Mouse (Mus musculus) kidney, postnatal 36 days (tissue): ENCODE data around the gene Frat1.

Source experiments
- DNase-seq, 2 experiments: peaks; one replicate each; pipeline ENCODE4 v3.0.0; 2021 to 2022; ENCODE audit warnings: mixed read lengths in 2 of 2

Gene Frat1

DNA sequence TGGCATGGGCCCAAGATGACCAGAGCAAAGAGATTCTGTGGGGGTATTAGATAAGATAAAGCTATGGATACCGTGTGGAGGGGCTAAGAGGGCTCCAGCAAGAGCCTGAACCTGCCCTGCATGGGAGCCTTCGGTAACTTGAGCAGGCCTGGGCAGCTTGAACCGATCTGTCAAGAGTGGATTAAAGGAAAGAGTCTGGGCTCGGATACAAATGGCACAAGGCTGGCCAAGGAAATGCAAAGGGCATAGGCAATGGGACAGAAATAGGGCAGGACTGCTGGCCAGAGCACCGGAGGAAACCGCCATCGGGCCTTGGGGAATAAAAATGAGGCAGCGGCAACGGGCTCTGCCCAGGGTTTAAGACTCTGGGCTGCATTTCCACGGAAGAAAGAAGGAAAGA, 12.4 kb upstream of the Frat1 start:
- no peak for DNase-seq

DNA sequence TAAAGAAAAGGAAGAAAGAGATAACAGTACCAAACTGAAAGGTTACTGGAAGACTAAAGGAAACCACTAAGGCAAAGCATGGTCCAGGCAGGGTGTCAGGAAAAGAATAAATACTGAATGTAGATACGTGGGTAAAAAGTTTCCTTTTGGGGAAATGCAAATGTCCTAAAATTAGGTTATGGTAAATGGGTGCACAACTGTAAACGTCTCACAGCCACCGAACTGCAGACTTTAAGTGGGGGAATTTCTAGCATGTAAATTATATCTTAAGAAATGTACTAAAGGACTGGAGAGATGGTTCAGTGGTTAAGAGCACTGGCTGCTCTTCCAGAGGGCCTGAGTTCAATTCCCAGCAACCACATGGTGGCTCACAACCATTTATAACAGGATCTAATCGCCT, 11.0 kb upstream of the Frat1 start:
- no peak for DNase-seq

DNA sequence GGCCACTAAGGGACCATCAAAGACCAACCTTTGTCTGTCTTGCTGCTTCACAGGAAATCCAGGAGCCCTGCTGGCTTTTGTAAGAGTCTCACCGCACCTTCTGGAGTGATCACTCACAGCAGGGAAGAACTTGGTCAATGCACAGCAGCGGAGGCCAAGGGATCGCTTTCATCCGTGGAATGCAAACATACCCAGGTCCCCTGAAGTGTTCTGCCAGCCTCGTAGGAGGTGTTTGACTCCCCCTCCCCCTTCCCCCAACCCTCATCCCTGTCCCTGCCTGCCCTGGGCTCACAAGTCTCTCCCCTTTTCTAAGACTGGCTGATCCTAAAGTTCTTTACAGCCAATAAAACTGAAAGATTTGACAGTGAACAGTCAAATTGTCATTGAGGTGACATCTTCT, 8.3 kb upstream of the Frat1 start:
- no peak for DNase-seq

DNA sequence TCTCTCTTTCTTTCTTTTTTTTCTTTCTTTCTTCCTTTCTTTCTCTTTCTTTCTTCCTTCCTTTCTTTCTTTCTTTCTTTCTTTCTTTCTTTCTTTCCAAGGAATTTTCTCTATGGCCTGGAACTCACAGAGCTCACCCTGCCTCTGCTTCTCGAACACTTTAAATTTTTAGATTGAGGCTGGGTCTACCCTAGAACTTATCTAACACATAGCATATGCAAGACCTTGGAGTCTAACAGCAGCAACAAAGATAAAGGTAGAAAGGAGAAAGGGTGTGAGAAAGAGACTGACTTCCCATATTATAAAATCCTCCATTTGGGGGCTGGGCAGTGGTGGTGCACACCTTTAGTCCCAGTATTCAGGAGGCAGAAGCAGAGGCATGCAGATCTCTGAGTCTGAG, 7.2 kb upstream of the Frat1 start:
- DNase-seq: no peak

DNA sequence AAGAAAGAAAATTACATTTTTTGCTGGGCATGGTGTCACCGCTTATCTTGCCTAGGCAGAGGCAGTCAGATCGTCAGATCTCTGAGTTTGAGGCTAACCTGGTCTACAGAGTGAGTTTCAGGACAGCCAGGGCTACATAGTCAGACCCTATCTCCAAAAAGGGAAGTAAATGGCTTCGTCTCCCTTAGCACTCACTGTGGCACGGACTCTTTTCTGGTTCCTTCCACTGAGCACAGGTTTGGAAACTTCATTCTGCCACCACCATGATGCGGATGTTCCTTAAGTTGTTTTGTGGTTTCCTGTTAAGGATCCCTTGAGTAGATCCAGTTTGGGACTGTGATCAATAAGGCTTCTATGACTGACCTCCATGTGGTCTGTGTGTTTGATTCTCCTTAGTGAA, 4.8 kb upstream of the Frat1 start:
- no peak for DNase-seq

DNA sequence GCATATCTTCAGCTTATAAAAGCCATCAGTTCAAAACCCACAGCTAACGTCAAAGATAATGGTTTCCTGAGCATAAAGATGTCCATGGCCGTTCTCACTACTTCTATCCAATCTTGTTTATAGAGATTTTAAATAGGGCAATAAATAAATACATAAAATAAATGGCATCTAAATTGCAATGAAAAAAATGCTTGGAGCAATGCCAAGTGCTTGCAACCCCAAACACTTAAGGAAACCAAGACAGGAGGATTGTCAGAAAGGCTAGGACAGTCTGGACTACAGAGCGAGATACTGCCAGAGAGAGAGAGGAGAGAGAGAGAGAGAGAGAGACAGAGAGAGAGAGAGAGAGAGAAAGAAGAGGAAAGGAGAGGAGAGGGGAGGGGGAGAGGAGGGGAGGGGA, 3.2 kb upstream of the Frat1 start:
- DNase-seq: no peak

DNA sequence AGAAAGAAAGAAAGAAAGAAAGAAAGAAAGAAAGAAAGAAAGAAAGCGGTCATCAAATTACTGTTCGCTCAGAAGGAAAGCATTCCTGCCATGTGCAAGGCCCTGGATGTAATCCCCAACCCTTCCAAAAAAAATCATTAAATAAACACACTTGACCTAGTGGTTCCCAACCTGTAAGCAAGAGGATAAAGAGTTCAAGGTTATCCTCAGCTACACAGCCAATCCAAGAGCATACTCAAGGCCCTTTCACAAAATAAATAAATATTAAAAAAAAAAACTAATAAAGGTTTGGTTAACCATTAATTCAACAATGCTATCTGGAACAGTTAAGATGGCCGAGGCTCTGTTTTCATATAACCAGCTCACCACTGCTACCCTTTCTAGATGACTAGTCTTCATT, 829 bp upstream of the Frat1 start:
- no peak for DNase-seq

DNA sequence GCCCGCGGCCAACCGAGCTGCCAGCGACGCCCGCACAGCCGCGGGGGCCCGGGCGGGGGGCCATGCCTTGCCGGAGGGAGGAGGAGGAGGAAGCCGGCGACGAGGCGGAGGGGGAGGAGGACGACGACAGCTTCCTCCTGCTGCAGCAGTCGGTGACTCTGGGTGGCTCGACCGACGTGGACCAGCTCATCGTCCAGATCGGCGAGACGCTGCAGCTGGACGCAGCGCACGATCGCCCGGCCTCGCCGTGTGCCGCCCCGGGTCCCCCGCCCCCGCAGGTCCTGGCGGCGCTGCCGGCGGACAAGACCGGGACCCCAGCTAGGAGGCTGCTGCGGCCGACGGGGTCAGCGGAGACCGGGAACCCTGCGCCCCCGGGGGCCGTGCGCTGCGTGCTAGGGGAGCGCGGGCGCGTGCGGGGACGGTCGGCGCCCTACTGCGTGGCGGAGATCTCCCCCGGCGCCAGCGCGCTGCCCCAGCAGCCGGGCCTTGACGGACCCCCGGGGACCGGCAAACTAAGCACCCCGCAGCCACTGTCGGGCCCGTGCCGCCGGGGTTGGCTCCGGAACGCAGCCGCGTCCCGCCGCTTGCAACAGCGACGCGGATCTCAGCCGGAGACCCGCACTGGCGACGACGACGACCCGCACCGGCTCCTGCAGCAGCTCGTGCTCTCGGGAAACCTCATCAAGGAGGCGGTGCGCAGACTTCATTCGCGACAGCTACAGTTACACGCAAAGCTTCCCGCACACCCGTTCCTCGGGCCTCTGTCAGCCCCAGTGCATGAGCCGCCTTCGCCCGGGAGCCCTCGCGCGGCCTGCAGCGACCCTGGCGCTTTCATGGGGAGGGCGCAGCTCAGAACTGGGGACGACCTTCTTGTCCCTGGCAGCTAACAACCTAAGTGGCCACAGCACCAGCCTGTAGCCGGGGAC, 599 bp downstream of the Frat1 start:
- peak; percentile 54 to 75 for DNase-seq

DNA sequence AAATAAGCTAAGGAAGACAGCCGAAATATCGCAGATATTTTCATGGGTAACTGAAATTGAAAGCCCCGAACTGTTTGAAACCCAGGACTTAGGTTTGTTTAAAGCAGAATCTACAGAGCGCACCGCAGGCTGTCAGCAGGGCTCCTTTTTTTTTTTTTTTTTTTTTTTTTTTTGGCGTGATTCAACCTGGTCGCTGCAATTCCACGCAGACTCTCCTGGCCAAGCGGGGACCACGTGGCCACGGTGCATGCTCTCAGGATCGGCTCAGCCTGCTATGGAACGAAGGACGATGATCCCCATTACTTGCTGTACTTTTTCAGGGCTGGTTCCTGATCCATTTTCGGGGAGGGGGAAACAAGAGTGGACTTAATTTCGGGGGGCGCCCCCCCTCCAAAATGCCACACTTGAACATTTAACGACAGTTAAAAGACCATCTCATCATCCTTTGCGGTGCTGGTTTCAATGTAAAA, 1.4 kb downstream of the Frat1 start:
- DNase-seq: peak; percentile 32 to 44

DNA sequence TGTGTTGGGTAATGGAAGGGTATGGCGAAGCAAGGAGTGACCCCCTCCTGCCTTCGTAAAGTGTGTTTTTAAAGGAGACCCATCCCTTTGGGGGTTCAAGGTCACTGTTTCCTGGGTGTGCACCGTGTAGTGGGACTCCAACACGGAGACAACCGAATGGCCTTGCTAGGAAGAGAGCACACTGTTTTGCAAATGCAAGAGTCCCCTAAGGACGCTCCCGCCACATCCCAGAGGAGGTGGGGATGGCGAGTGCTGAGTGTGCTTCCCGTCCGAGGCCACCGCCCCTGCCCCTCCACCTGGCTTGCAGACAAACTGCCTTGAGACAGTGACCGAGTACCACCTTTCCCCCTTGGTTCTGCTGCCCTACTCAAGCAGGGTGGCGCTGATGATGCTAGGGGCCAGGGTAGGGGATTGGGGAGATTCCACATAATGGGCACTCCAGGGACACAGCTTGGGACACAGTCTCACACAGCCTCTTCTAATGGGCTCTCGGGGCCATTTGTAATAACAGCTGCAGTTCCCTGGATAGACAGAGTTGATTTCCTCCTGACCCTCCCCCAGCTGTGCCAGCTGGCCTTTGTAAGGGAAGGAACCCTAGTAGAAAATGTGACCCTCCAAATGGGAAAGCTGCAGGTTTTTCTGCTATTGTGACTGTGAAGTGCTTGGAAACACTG, 2.1 kb downstream of the Frat1 start:
- DNase-seq: no peak

DNA sequence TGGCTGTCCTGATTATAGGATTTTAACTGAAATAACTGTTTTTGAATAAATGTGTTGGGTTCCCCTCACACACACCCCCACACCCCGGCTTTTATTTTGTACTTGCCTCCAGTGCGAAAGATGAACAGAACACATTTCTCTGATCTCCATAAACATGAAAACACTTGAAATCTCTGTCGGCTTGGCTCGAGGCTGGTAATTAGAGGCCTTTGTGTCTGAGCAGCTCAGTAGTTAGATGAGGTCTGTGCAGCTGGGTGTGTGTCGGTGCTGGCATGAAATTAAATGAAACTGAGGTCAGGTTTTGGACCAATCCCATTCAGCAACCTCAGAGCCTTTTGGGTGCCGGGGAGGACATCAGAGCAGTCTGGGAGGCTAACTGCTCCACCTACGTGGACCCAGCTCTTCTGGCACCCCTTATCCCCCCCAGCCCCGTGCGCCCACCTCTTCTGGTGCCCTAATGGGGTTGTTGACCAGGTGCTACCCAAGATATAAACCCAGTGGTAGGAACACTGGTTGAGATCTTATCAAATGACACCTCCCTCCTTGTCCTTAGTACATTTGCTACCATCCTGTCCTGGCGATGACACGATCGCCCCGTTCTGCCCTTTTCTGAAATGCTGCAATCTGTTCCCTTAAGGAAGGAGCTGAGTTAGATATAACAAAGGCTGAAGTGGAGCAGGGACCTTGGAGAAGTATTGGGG, 2.9 kb downstream of the Frat1 start:
- DNase-seq: no peak

DNA sequence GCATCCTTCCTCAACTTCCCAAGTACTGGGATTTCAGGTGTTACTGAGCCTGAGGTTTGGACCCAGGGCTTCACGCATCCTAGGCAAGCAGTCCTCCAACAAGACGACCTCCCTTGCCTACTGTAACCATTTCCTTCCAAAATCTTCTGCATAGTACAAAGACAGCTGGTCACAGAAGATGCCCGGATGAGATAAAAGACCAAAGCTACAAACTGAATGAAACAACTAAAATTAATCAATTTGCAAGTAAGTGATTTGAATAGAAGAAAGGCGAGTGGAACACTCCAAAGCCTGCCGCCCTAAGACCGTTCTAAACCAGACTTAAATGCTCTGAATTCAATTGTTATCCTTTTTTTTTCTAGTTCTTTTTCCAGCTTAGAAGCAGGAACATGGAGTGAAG, 5.6 kb downstream of the Frat1 start:
- DNase-seq: no peak

DNA sequence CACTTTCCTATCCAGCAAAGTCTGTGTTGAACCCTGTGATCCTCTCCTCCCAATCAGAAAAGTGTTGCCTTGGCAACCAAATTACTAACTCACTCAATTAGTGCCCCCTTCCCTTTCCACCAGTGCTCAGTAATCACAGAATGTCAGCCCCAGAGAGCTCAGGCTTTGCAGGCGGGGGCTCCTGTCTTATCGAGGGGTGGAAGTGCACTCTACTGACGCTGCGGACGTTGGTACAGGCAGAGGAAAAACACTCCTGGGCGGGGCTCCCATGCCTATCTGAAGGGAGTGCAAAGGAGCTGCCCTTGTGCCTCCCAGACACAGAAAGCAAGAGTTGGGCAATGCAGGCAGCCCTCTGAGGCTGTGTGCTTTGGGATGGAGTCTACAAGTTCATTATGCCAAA, 6.0 kb downstream of the Frat1 start:
- DNase-seq: no peak

DNA sequence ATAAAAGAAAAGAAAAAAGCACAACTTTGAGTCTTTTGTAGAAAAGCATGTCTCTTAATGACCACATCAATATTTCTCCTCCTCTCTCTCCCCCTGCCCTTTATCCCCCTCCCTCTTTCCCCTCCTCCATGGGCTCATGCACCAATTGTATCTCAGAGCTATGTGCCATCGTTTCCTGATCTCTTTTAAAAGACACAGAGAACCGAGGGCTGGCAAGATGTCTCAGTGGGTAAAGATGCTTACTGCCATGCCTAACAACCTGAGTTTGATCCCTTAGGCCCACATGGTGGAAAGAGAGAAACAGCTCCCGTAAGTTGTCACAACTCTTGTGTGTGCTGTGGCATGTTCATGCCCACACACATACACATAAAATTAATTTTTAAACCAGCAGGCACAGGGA, 6.9 kb downstream of the Frat1 start:
- DNase-seq: no peak

DNA sequence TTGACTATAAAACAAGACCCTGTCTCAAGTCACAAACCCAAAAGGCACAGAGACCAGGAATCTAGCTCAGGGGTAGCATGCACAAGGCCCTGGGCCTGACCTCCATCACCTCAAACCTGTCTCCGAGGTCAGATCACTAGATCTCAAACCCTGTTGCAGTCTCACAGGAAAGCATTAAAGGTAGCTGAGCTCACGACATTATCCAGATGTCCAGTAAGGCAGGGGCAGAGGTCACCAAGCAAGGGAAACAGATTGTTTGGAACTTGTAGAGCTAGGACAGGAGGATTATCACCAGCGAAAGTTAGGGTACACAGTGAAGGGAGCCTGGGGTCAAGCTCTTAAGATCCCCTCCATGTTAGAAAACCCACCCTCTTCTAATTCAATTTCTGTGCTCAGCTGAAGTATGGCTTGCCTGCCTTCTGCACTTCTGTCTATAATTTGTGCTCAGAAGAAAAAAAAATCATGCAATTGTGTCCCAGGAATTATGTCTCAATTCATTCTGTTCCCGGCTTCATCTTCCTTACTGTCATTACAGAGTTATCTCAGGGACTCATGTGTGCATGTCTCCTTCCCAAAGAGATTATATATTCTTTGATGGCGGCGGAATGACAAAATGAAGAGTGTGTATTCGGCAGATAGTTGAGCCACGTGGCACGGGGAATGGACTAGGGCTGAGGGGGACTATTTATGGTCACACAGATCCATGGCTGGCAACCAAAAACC, 7.6 kb downstream of the Frat1 start:
- DNase-seq: no peak

DNA sequence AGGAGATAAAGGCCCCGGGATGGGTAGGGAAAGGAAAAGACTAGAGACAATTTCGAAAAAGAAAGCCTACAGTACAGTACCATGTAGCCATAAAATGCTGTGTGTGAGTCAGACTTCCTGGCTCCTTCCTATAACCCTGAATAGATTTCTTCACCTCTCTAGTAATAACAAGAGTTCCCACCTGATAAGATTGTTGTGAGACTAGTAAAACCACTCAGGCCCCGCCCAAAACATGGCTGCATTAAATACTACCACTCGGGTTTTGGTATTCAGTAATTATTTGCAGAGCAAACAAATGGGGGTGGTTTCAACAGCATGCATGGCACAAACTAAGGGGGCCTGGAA, 8.1 kb downstream of the Frat1 start:
- no peak for DNase-seq

DNA sequence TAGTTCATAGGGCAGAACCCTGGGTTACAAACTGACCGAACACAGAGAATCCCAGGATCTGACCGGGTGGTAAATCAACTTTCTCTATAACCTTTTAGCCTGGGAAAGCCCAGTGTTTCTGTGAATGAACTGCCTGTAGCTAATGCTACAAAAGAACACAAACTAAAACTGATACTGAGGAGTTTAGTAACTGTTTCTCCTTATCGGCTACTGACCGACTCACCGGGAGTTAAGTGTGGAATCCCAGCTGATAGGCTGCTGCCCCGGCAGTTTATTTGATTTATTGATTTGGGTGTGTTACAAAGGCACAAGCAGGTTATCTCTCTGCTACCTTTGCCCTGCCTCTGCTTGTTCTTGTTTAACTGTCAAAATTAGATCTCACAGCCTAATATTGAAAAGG, 9.0 kb downstream of the Frat1 start:
- DNase-seq: no peak

DNA sequence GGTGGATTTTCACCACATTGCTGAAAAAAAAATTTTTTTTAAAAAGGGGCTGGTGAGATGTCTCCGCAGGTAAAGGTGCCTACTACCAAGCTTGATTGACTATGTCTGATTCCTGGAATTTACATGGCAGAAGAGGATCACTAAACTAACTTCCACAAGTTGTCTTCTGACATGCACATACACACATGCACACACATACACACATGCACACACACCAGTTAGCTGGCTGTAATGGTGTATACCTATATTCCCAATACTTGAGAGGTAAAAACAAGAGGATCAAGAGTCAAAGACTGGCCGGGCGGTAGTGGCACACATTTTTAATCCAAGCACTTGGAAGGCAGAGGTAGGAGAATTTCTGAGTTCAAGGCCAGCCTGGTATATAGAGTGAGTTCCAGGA, 9.9 kb downstream of the Frat1 start:
- no peak for DNase-seq

DNA sequence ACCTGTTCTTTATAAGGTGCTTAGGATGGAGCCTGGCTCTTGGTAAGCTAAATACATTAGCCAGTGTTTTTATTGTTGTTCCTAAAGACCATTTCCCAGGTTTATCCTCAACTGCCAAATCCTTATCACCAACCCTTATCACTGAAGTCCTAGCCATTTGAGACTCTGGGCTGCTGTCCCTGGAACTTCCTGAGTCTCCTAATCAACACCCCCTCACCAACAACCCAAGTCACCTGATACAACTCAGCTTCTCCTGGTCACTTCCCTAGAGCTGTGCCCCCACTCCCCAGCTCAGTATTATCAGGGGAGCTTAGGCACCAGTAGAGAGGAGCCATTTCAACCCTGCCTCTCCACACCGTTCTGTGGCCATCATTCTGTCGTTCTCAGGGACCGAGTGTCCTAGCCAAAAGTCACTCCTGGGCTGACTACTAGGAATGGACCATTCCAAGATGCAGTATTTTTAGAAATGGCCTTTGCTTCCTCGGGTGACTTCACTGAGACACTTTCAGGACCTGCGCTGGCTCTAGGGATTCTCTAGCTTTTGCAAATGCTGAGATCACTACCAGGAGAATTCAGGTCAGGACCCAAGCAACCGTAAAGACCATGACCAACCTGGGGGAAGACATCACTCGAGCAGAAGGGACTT, 11.5 kb downstream of the Frat1 start:
- no peak for DNase-seq

DNA sequence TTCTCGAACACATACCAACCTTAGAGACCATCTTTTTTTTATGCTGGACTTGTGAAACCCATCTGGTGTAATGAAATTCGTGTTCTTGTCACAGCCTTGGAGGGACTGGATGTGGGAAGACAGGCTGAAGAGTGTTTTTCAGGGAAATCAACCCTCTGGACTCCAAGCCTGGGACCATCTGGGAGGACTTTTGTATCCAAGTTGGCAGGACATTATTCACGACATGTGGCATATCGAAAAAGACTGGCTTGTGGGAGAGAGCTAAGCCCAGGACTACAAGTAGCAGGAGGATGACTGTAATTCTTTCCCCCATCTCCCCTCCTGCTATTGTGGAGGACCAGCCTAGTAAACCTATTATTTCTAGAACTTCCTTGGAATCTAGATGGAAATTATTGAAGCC, 12.4 kb downstream of the Frat1 start:
- no peak for DNase-seq

DNA sequence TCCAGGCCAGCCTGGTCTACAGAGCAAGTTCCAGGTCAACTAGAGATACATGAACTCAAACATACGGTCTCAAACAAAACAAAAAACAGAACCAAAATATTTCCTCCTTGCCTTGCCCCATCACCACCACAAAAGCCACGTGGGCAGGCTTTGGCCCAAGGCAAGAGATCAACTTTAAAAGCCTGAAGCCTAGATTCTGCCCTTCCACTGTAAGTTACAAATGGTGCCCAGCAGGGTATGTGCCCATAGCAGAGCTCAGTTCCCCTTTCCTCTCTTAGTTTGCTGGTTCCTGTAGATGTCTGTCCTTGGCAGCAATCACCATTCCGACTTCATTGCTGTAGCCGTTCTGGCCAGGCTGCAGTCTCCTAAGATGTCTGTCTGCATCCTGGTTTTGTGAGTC, 12.9 kb downstream of the Frat1 start:
- DNase-seq: no peak

DNA sequence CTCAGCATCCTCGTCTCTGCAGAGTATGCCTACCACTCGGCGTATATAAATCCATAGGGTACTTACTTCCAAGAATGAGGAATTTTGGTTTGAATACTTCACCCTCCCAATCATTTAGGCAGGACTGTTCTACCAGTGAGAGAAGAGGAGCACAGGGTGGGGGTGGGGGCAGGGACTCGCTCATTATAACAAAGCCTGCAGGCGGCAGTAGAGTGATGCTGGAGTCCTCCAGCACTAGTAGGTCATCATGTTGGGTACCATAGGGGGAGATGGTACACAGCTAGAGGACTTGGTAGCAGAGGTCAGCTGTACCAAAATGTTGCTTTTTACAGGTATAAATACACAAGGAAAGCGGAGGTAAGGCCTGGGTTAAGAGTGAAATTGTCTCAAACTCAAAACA, 14.6 kb downstream of the Frat1 start:
- DNase-seq: no peak
